Mouse (Mus musculus) adrenal gland, adult 18-20 months (tissue): ENCODE results near the gene Exosc8. TPM values are rescaled to one million over a fixed set of nuclear protein-coding genes. Genes with fewer than 3 reads are reported as not detected.
"Not testable (repeated sequence)": the region's sequence is repeated elsewhere in the genome, so short reads cannot be mapped to it uniquely, and the experiment has no call there.

Source experiments
- DNase-seq, 2 experiments: peaks; one replicate each; pipeline ENCODE4 v3.0.0; 2021 to 2022; ENCODE audit warnings: low spot score in 2 of 2
- total RNA-seq, 2 experiments: library from RNA; stranded (reverse); gene quantifications; 1 replicate in 1 of 2; 2 replicates in 1 of 2; pipeline ENCODE4 v1.2.3; 2021

Exosc8 gene
- total RNA-seq, 2 experiments from 2014 or later, result 25.7 to 34.4 TPM

- no peak for DNase-seq
Measured at GRCm38 (mm10) chr3:54736101-54736927, 1.1 kb upstream of the Exosc8 start.

GRCm38 (mm10) chr3:54734411-54735246 is 564 bp downstream of the Exosc8 start:
- DNase-seq, result peak; percentile 91 to 94

- DNase-seq, result no peak
Measured at GRCm38 (mm10) chr3:54732371-54732770, 2.8 kb downstream of the Exosc8 start.

- DNase-seq, result no peak
Measured at GRCm38 (mm10) chr3:54731626-54732150, 3.5 kb downstream of the Exosc8 start.

GRCm38 (mm10) chr3:54728100-54728499 is 7.1 kb downstream of the Exosc8 start:
- DNase-seq, result no peak

GRCm38 (mm10) chr3:54727588-54727987 is 7.6 kb downstream of the Exosc8 start:
- DNase-seq, result no peak

- no peak for DNase-seq
Measured at GRCm38 (mm10) chr3:54725344-54725743, 9.8 kb downstream of the Exosc8 start.

- DNase-seq, result no peak
Measured at GRCm38 (mm10) chr3:54723741-54724500, 11.3 kb downstream of the Exosc8 start.

- DNase-seq, result no peak
Measured at GRCm38 (mm10) chr3:54718947-54719346, 16.2 kb downstream of the Exosc8 start.

GRCm38 (mm10) chr3:54717348-54717747 is 17.8 kb downstream of the Exosc8 start:
- no peak for DNase-seq

GRCm38 (mm10) chr3:54715461-54715860 is 19.7 kb downstream of the Exosc8 start:
- DNase-seq, result no peak

- DNase-seq, result no peak
Measured at GRCm38 (mm10) chr3:54714253-54714652, 20.9 kb downstream of the Exosc8 start, which contains the start of gene Gm21958. Gm21958 (minus strand) TSS chr3:54714353.

- no peak for DNase-seq
Measured at GRCm38 (mm10) chr3:54708972-54709371, 26.2 kb downstream of the Exosc8 start.

GRCm38 (mm10) chr3:54704106-54704505 is 31.1 kb downstream of the Exosc8 start:
- DNase-seq, result not testable (repeated sequence)

GRCm38 (mm10) chr3:54699759-54700301 is 35.4 kb downstream of the Exosc8 start:
- no peak for DNase-seq

- DNase-seq, result no peak
Measured at GRCm38 (mm10) chr3:54693056-54693415, 42.2 kb downstream of the Exosc8 start.

GRCm38 (mm10) chr3:54692202-54693055 is 42.8 kb downstream of the Exosc8 start, which contains the start of gene Supt20:
Supt20 (plus strand) TSS chr3:54692807.
- DNase-seq, result peak; percentile 82 to 83

- DNase-seq, result no peak
Measured at GRCm38 (mm10) chr3:54689091-54689490, 46.1 kb downstream of the Exosc8 start.

GRCm38 (mm10) chr3:54687245-54687644 is 47.9 kb downstream of the Exosc8 start:
- DNase-seq, result no peak

- no peak for DNase-seq
Measured at GRCm38 (mm10) chr3:54685202-54685601, 50.0 kb downstream of the Exosc8 start.
